Mouse (Mus musculus): Measurements from ENCODE around the gene Itgb2.

DNA sequence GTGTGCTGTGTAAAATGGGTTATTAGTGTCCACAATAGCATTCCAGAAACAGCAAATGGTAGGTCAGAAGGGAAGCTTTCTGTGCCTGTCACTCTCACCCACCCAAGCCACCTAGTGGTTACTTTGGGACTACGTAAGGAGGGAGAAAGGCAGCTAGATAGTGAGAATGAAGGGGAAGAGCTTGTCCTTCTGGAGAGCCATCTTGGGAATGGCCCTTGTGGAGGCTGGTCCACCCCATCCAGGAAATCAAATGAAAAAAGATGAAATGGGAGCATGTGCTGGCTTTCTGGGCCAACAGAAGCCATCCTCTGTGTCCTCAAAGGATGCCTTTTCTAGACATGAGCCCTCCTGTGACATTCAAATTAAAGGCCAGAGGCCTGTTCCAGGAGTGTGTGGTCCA is 75.3 kb downstream of the Itgb2 start:
- no peak for TF ChIP-seq POLR2A (IDR thresholded peaks at IDR 0.05; ENCODE audit: low read depth, low read length)
- TF ChIP-seq CTCF (conservative IDR thresholded peaks at IDR 0.05; ENCODE audit: insufficient read depth, insufficient read length, low read depth, low read length) = peak; percentile 64
